Mouse (Mus musculus): Measurements from ENCODE around the gene Nutf2.

GRCm38 (mm10) chr8:105866364-105867029 lies 6.1 kb downstream of the Nutf2 start:
- TF ChIP-seq CTCF (IDR thresholded peaks at IDR 0.05; ENCODE audit: low read depth) (peak; percentile 61), EP300 (IDR thresholded peaks at IDR 0.05; ENCODE audit: low read depth) (no peak)
